ENCODE assay signal across 9 mouse cellular contexts in genomic region chr7:109139405-109139804, GRCm38 (mm10). TPM values are rescaled to one million over a fixed set of nuclear protein-coding genes. Genes with fewer than 3 reads are reported as not detected.
DNase-seq lines count a peak whose midpoint lies in the region; ATAC-seq lines count a peak whose summit lies in the region.
"Had no signal": no experiment of that assay in that cellular context is flagged by ENCODE, and none has a peak within 500 bp of the region (broad histone marks: within the 10 kb centered on the region; RNA-seq: fewer than 3 reads in every experiment).

No protein-coding gene starts in this region.

- H3K4me1 ChIP-seq in hindbrain, embryonic 13.5 days (replicated peaks): peaks cover 27% of the 10 kb centered on the region

- peak; percentile 94 for DNase-seq in MN1 (ENCODE audit: low spot score)
- peak; percentile 90 for DNase-seq in cerebellum, adult 8-10 months
- peak; percentile 56 to 87 for DNase-seq in frontal cortex, postnatal 10 days (ENCODE audit: low spot score in 2 of 2)
- DNase-seq in layer of hippocampus, postnatal 14 days (ENCODE audit: low spot score in 2 of 2): peak; percentile 85 to 93
- DNase-seq in lung, postnatal 10 days: peak; percentile 91
- DNase-seq in retina, postnatal 7 days (ENCODE audit: low read depth, low spot score): peak; percentile 87
- peak; percentile 67 to 77 for DNase-seq in urinary bladder, adult 18-20 months (ENCODE audit: low spot score in 2 of 2)

- peak; percentile 67; the same call in 1 of the 2 replicates for ATAC-seq in hindbrain, embryonic 13.5 days (ENCODE audit: low FRiP score)

- H3K27ac ChIP-seq in hindbrain, embryonic 13.5 days: no peak overlapping the region
- H3K27ac ChIP-seq: macrophage had no signal

- H3K4me2 ChIP-seq in hindbrain, embryonic 13.5 days: no peak overlapping the region

- 9% methylated on average over 3 of the region's 3 CpGs for WGBS in hindbrain, embryonic 13.5 days

- peaks cover 19% of the 10 kb centered on the region; the same call in 1 of the 2 replicates for H3K27me3 ChIP-seq in hindbrain, embryonic 13.5 days

- no peak overlapping the region for H3K9ac ChIP-seq in hindbrain, embryonic 13.5 days

- H3K4me3 ChIP-seq in hindbrain, embryonic 13.5 days: no peak overlapping the region

- H3K36me3 ChIP-seq in hindbrain, embryonic 13.5 days: no peaks in the 10 kb centered on the region

- no peaks in the 10 kb centered on the region for H3K9me3 ChIP-seq in hindbrain, embryonic 13.5 days

RNA-seq across cellular contexts. Expression of gene Lmo1, which starts 35.6 kb away (rescaled TPM):
- 42.8 and 49.8 TPM in 2 replicates for polyA plus RNA-seq in hindbrain, embryonic 13.5 days (2015; fragmentation: Nextera tagmentation; extraction: Ambion mirVana)
- 10 to 100 TPM; 53.8 to 60.2 TPM for total RNA-seq in layer of hippocampus, postnatal 14 days (2021)
- polyA plus RNA-seq: macrophage had no signal

RNA-seq across cellular contexts. Expression of gene Ric3, which starts 56.3 kb away (rescaled TPM):
- 28.3 and 30.1 TPM in 2 replicates for polyA plus RNA-seq in hindbrain, embryonic 13.5 days (2015; fragmentation: Nextera tagmentation; extraction: Ambion mirVana)
- 10 to 100 TPM; 54.0 to 57.9 TPM for total RNA-seq in layer of hippocampus, postnatal 14 days (2021)
